Mouse (Mus musculus) heart, adult 2 months (tissue): ENCODE data around the gene Eya2.

Experiments
- CTCF ChIP-seq: fragments of 200-600 bp; IDR thresholded peaks from 2 replicates; pipeline ENCODE4 v1.8.1; 2022; ENCODE audit warnings: antibody characterized with exemption, mild to moderate bottlenecking, moderate library complexity
- POLR2A ChIP-seq: fragments of 200-500 bp; IDR thresholded peaks from 2 replicates; pipeline ENCODE4 v1.6.1; 2011; ENCODE audit warnings: mild to moderate bottlenecking, low read depth, low read length, control low read depth; ENCODE audit not compliant: insufficient read depth

GRCm38 (mm10) chr2:165651031-165651430 is 56.2 kb downstream of the Eya2 start:
- no peak for TF ChIP-seq CTCF
- TF ChIP-seq POLR2A, result no peak
